Mouse (Mus musculus): ENCODE data around the gene Bend6. TPM values are rescaled to one million over a fixed set of nuclear protein-coding genes. Genes with fewer than 3 reads are reported as not detected.

Gene Bend6
- total and polyA plus RNA-seq, 3 experiments, result 0.04 to 0.08 TPM; not detected in 1

DNA sequence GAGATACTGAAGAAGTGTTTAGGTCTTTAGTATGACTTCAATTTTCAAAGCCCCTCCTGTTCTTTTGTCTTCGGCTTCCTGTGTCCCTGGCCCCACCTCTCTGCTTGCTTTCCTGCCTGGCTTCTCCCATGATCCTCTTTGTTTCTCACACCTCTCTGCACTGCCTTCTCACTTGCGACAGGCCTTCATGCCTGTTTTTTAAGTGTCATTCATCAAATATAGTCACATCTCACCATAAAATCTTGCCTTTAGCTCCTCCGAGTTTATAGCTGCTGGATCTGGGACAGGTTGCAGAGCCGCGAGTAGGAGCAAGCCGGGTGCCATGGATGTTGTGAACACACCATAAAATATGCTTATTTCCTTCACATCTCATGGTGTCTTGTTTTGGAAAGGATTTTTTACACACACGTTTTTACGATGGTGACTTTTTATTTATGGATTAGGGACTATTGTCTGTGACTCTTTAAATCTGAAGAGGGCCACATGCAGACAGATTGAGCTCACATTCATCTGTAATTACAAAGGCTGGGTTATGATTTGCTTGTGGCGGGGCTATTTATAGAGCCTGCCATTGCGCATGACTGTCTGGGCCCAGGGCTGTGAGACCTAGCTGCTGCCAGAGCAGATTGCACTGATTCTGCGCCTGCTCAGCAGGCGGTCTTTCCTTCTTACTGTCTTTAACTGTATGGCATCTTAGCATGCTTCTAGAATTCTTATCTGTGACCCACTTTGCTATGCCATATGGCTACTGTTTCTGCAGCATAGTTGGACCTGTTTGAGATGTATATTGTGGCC lies 39.2 kb upstream of the Bend6 start:
- H3K27me3 ChIP-seq (ENCODE audit: control insufficient read depth in 1 of 2, insufficient read depth in 2 of 2, low read length in 2 of 2), result no peaks in the 10 kb centered on the region
- H3K36me3 ChIP-seq (ENCODE audit: control insufficient read depth in 1 of 2, insufficient read depth in 2 of 2, low read length in 2 of 2), result no peaks in the 10 kb centered on the region
- H3K4me1 ChIP-seq (ENCODE audit: control insufficient read depth in 1 of 2, insufficient read depth in 2 of 2, low read length in 2 of 2), result no peaks in the 10 kb centered on the region
- no peaks in the 10 kb centered on the region for H3K79me2 ChIP-seq (ENCODE audit: control insufficient read depth, insufficient read depth, low read length, poor library complexity)
- no peaks in the 10 kb centered on the region for H3K9me3 ChIP-seq (replicated peaks; ENCODE audit: insufficient read depth, low read length)
- DNase-seq (ENCODE audit: low read depth, low spot score), result no peak
- no peak overlapping the region for H3K27ac ChIP-seq (ENCODE audit: control insufficient read depth, low read depth, low read length)
- H3K4me3 ChIP-seq (ENCODE audit: control insufficient read depth in 1 of 2, insufficient read depth in 1 of 2, low read depth in 2 of 2, low read length in 2 of 2), result no peak overlapping the region
- no peak overlapping the region for H3K9ac ChIP-seq (ENCODE audit: control insufficient read depth, low read depth, low read length, poor library complexity, severe bottlenecking)
- TF ChIP-seq ZNF384 (IDR thresholded peaks at IDR 0.05; ENCODE audit: low read depth, low read length) (no peak), RAD21 (IDR thresholded peaks at IDR 0.05; ENCODE audit: low read depth, low read length) (no peak), UBTF (IDR thresholded peaks at IDR 0.05; ENCODE audit: borderline replicate concordance, insufficient read depth, low read depth, low read length) (no peak), SMC3 (IDR thresholded peaks at IDR 0.05; ENCODE audit: low read depth, low read length) (no peak), JUND (IDR thresholded peaks at IDR 0.05; ENCODE audit: low read depth, low read length) (no peak), NRF1 (IDR thresholded peaks at IDR 0.05; ENCODE audit: insufficient read depth, low read depth, low read length, poor library complexity, severe bottlenecking) (no peak), E2F4 (IDR thresholded peaks at IDR 0.05; ENCODE audit: borderline replicate concordance, low read depth, low read length) (no peak), MAX (IDR thresholded peaks at IDR 0.05; ENCODE audit: low read length) (no peak)

DNA sequence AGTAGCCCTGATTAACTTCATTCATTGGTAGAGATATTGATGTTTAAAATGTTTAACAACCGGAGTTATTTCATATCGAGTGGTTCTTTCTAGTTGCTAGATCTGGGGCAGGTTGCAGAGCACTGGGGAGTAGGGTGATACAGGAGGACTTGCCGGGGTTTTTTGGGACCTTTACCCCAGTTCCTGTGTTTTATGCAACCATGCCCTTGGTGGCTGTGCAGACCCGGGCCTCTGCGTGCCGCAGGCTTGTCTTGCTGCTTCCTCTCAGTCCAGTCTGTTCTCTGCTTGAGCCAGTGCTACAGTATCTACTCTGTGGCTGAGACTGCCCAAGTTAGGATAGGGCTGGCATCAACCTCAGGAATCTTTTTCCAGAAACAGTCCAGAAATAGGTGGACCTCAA lies 38.1 kb upstream of the Bend6 start:
- no peaks in the 10 kb centered on the region for H3K4me1 ChIP-seq (ENCODE audit: control insufficient read depth in 1 of 2, insufficient read depth in 2 of 2, low read length in 2 of 2)
- H3K36me3 ChIP-seq (ENCODE audit: control insufficient read depth in 1 of 2, insufficient read depth in 2 of 2, low read length in 2 of 2), result no peaks in the 10 kb centered on the region
- no peak overlapping the region for H3K4me3 ChIP-seq (ENCODE audit: control insufficient read depth in 1 of 2, insufficient read depth in 1 of 2, low read depth in 2 of 2, low read length in 2 of 2)
- H3K79me2 ChIP-seq (ENCODE audit: control insufficient read depth, insufficient read depth, low read length, poor library complexity), result no peaks in the 10 kb centered on the region
- DNase-seq (ENCODE audit: low read depth, low spot score), result no peak
- no peak overlapping the region for H3K9ac ChIP-seq (ENCODE audit: control insufficient read depth, low read depth, low read length, poor library complexity, severe bottlenecking)
- H3K27me3 ChIP-seq (ENCODE audit: control insufficient read depth in 1 of 2, insufficient read depth in 2 of 2, low read length in 2 of 2), result no peaks in the 10 kb centered on the region
- no peak overlapping the region for H3K27ac ChIP-seq (ENCODE audit: control insufficient read depth, low read depth, low read length)
- H3K9me3 ChIP-seq (replicated peaks; ENCODE audit: insufficient read depth, low read length), result no peaks in the 10 kb centered on the region
- TF ChIP-seq E2F4 (IDR thresholded peaks at IDR 0.05; ENCODE audit: borderline replicate concordance, low read depth, low read length) (no peak), UBTF (IDR thresholded peaks at IDR 0.05; ENCODE audit: borderline replicate concordance, insufficient read depth, low read depth, low read length) (no peak)

- no peaks in the 10 kb centered on the region for H3K79me2 ChIP-seq (ENCODE audit: control insufficient read depth, insufficient read depth, low read length, poor library complexity)
- TF ChIP-seq TBP (IDR thresholded peaks at IDR 0.05; ENCODE audit: low read depth, low read length), result no peak
- no peak for TF ChIP-seq POLR2AphosphoS5 (IDR thresholded peaks at IDR 0.05; ENCODE audit: borderline replicate concordance, low read depth, low read length)
- no peak for TF ChIP-seq BHLHE40 (IDR thresholded peaks at IDR 0.05; ENCODE audit: borderline replicate concordance, low read depth, low read length)
- TF ChIP-seq TCF12 (IDR thresholded peaks at IDR 0.05; ENCODE audit: low read depth, low read length), result no peak
- TF ChIP-seq MAFK (IDR thresholded peaks at IDR 0.05; ENCODE audit: borderline replicate concordance, low read depth, low read length), result no peak
- TF ChIP-seq ZKSCAN1 (IDR thresholded peaks at IDR 0.05; ENCODE audit: low read depth, low read length), result no peak
- no peak for TF ChIP-seq POLR2A (IDR thresholded peaks at IDR 0.05; ENCODE audit: control insufficient read depth in 1 of 2, insufficient read depth in 1 of 2, low read depth in 1 of 2, low read length in 2 of 2, poor library complexity in 1 of 2)
- no peak for TF ChIP-seq NELFE (IDR thresholded peaks at IDR 0.05; ENCODE audit: low read depth, low read length)
- TF ChIP-seq SIN3A (IDR thresholded peaks at IDR 0.05; ENCODE audit: low read length), result no peak
- no peak for TF ChIP-seq ELF1 (IDR thresholded peaks at IDR 0.05; ENCODE audit: low read depth, low read length)
- TF ChIP-seq MAX (IDR thresholded peaks at IDR 0.05; ENCODE audit: low read length), result no peak
- TF ChIP-seq ETS1 (IDR thresholded peaks at IDR 0.05; ENCODE audit: low read depth, low read length), result no peak
- no peak for TF ChIP-seq MXI1 (IDR thresholded peaks at IDR 0.05; ENCODE audit: low read depth, low read length)
- TF ChIP-seq E2F4 (IDR thresholded peaks at IDR 0.05; ENCODE audit: borderline replicate concordance, low read depth, low read length), result no peak
- TF ChIP-seq RCOR1 (IDR thresholded peaks at IDR 0.05; ENCODE audit: low read depth, low read length), result no peak
- TF ChIP-seq ZNF384 (IDR thresholded peaks at IDR 0.05; ENCODE audit: low read depth, low read length), result no peak
- no peak for DNase-seq (ENCODE audit: low read depth, low spot score)
- H3K4me3 ChIP-seq (ENCODE audit: control insufficient read depth in 1 of 2, insufficient read depth in 1 of 2, low read depth in 2 of 2, low read length in 2 of 2), result no peak overlapping the region
- no peaks in the 10 kb centered on the region for H3K9me3 ChIP-seq (replicated peaks; ENCODE audit: insufficient read depth, low read length)
- no peaks in the 10 kb centered on the region for H3K4me1 ChIP-seq (ENCODE audit: control insufficient read depth in 1 of 2, insufficient read depth in 2 of 2, low read length in 2 of 2)
- H3K27ac ChIP-seq (ENCODE audit: control insufficient read depth, low read depth, low read length), result no peak overlapping the region
- no peaks in the 10 kb centered on the region for H3K36me3 ChIP-seq (ENCODE audit: control insufficient read depth in 1 of 2, insufficient read depth in 2 of 2, low read length in 2 of 2)
- H3K27me3 ChIP-seq (ENCODE audit: control insufficient read depth in 1 of 2, insufficient read depth in 2 of 2, low read length in 2 of 2), result no peaks in the 10 kb centered on the region
- no peak overlapping the region for H3K9ac ChIP-seq (ENCODE audit: control insufficient read depth, low read depth, low read length, poor library complexity, severe bottlenecking)
Measured at GRCm38 (mm10) chr1:33944977-33945750, 37.5 kb upstream of the Bend6 start.

Data from MEL (cell line).